Mouse (Mus musculus) erythroblast, embryonic 14.5 days (primary cell): Measurements from ENCODE around the gene 1700001P01Rik.

Experiments used
- GATA1 ChIP-seq: IDR thresholded peaks from 2 replicates; pipeline ENCODE4 v1.6.1; 2012; ENCODE audit warnings: low read length, inconsistent platforms, mixed read lengths
- TAL1 ChIP-seq: IDR thresholded peaks from 3 replicates; pipeline ENCODE4 v1.6.1; 2012; ENCODE audit warnings: low read length, inconsistent platforms, mixed read lengths

DNA sequence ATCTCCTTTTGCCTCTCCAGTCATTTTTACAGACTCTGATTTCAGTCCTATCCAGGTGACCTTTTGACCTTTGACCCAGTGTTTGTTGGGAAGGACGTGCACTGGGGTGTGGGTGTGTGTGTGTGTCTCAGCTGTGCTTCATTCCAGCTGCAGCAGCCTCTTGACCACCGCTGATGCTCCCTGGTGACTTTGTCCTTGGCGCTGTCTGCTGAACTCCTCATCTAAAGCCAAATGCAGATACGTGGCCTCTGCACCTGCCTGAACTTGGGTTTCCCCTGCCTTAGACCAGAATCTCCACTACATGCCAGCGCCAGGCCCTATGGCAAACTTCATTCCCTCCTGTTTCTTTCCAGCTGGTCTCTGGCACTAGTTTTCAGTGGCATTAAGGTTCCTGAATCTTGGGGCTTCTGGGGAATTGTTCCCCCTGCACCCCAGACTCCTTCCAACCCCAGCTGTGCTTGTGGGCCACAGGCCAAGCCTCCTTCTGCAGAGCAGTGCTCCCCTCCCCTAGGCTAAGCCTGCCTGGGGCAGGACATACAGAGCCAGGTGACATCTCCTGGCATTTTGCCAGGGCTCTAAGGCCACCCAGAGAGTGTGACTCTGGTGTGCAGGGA is 33.0 kb upstream of the 1700001P01Rik start:
- TF ChIP-seq TAL1 (no peak), GATA1 (no peak)
